Mouse (Mus musculus): ENCODE data around the gene Nup93. TPM values are rescaled to one million over a fixed set of nuclear protein-coding genes. Genes with fewer than 3 reads are reported as not detected.

Nup93 gene
- 20.7 TPM for polyA plus RNA-seq (2015; fragmentation: Illumina TruSeq; extraction: RNeasy Lipid Tissue Mini Kit (QIAGEN cat#74804); ENCODE audit: low read depth, low replicate concordance)

DNA sequence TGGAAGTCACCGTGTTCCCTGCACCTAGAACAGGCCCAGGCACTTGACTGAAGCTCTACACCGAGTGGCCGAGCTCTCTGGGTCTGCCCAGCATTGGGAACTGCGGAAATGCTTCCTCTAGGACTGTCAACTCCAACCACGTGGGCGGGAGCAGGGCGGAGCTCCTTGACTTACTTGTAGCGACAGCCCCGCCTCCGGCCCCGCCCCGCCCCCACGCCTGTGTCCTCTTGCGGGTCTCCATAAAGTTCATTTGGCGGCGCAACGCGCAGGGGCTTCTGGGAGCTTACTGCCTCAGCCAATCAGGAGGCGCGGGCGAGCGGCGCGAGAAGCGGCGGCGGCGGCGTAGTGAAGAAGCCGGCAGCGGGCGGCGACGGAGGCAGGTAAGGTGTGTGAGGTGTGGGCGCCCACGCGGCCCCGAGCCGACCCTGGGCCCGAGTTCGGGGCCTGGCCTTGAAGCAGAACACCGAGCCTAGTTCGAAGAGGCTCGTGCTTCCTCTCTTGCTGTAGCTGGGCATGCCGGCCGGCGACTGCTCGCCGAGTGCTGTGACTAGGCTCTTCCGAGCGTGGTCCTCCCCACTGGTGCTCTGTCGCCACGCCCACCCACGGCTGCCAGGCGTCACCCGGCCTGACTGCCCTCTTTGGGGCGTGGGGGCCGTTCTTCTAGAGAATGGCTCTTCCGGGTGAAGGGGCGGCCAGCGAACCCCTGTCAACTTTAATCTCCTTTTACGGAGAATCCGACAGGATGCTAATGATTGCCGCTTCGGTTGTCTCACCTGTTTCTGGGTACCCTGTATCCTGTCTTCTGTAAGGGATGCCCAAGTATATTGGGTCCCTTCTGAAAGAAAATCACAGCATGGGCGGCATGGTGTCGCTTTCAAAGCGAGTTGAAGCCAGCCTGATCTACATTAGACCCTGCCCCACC, at the start of gene Nup93:
Gene Nup93 (plus strand): TSS at position 313 of the 922 bp plus-strand sequence.

GRCm38 (mm10) chr8:94172075-94172808, 42.1 kb upstream of the Nup93 start, which contains the start of gene Mt2:
Gene Mt2 (plus strand): TSS chr8:94172664.

GRCm38 (mm10) chr8:94178857-94179712, 35.3 kb upstream of the Nup93 start, which contains the start of gene Mt1:
Gene Mt1 (plus strand): TSS chr8:94179082.

GRCm38 (mm10) chr8:94328932-94329728, 114.8 kb downstream of the Nup93 start, which contains the start of gene Slc12a3:
Gene Slc12a3 (plus strand): TSS chr8:94329201.

Other genes with a start within 250 kb of the Nup93 start
- 101 TPM for gene Amfr, start 201.7 kb upstream of the Nup93 start, polyA plus RNA-seq (2015; fragmentation: Illumina TruSeq; extraction: RNeasy Lipid Tissue Mini Kit (QIAGEN cat#74804); ENCODE audit: low read depth, low replicate concordance)
- gene Nudt21, start 177.5 kb upstream of the Nup93 start, polyA plus RNA-seq (2015; fragmentation: Illumina TruSeq; extraction: RNeasy Lipid Tissue Mini Kit (QIAGEN cat#74804); ENCODE audit: low read depth, low replicate concordance) = 41.8 TPM
- 66.0 TPM for gene Ogfod1, start 177.4 kb upstream of the Nup93 start, polyA plus RNA-seq (2015; fragmentation: Illumina TruSeq; extraction: RNeasy Lipid Tissue Mini Kit (QIAGEN cat#74804); ENCODE audit: low read depth, low replicate concordance)
- 40.4 TPM for gene Bbs2, start 115.6 kb upstream of the Nup93 start, polyA plus RNA-seq (2015; fragmentation: Illumina TruSeq; extraction: RNeasy Lipid Tissue Mini Kit (QIAGEN cat#74804); ENCODE audit: low read depth, low replicate concordance)
- not detected for gene Mt4, start 77.4 kb upstream of the Nup93 start, polyA plus RNA-seq (2015; fragmentation: Illumina TruSeq; extraction: RNeasy Lipid Tissue Mini Kit (QIAGEN cat#74804); ENCODE audit: low read depth, low replicate concordance)
- gene Mt3, start 62.0 kb upstream of the Nup93 start, polyA plus RNA-seq (2015; fragmentation: Illumina TruSeq; extraction: RNeasy Lipid Tissue Mini Kit (QIAGEN cat#74804); ENCODE audit: low read depth, low replicate concordance) = 1,231 TPM
- gene Mt2, start 41.9 kb upstream of the Nup93 start, polyA plus RNA-seq (2015; fragmentation: Illumina TruSeq; extraction: RNeasy Lipid Tissue Mini Kit (QIAGEN cat#74804); ENCODE audit: low read depth, low replicate concordance) = 400 TPM
- gene Mt1, start 35.5 kb upstream of the Nup93 start, polyA plus RNA-seq (2015; fragmentation: Illumina TruSeq; extraction: RNeasy Lipid Tissue Mini Kit (QIAGEN cat#74804); ENCODE audit: low read depth, low replicate concordance) = 755 TPM
- 0.61 TPM for gene Slc12a3, start 114.6 kb downstream of the Nup93 start, polyA plus RNA-seq (2015; fragmentation: Illumina TruSeq; extraction: RNeasy Lipid Tissue Mini Kit (QIAGEN cat#74804); ENCODE audit: low read depth, low replicate concordance)
- gene Herpud1, start 171.9 kb downstream of the Nup93 start, polyA plus RNA-seq (2015; fragmentation: Illumina TruSeq; extraction: RNeasy Lipid Tissue Mini Kit (QIAGEN cat#74804); ENCODE audit: low read depth, low replicate concordance) = 88.8 TPM
- gene Nlrc5, start 219.8 kb downstream of the Nup93 start, polyA plus RNA-seq (2015; fragmentation: Illumina TruSeq; extraction: RNeasy Lipid Tissue Mini Kit (QIAGEN cat#74804); ENCODE audit: low read depth, low replicate concordance) = 0.34 TPM